Mouse (Mus musculus) CH12.LX (cell line): Measurements from ENCODE around the gene Rbm18. TPM values are rescaled to one million over a fixed set of nuclear protein-coding genes. Genes with fewer than 3 reads are reported as not detected.

Source experiments
- DNase-seq: peaks from one replicate; pipeline ENCODE4 v3.0.0-alpha.2; 2013; ENCODE audit errors: extremely low read depth
- H3K27ac ChIP-seq: 2 replicates; pipeline ENCODE4 v1.5.1; 2012; ENCODE audit warnings: low read depth, mild to moderate bottlenecking, control low read depth, moderate library complexity; ENCODE audit not compliant: insufficient read depth
- H3K27me3 ChIP-seq: replicated peaks from 2 replicates; pipeline ENCODE3; 2012; ENCODE audit warnings: inconsistent platforms
- H3K36me3 ChIP-seq, 2 experiments: replicated peaks in 1 of 2; 2 replicates each; pipeline versions ENCODE3 to v1.6.1; 2012; ENCODE audit warnings: inconsistent platforms in 1 of 2, low read length in 1 of 2, mild to moderate bottlenecking in 1 of 2, mixed read lengths in 1 of 2, moderate library complexity in 1 of 2; ENCODE audit not compliant: control insufficient read depth in 1 of 2, insufficient read depth in 1 of 2
- H3K4me1 ChIP-seq, 2 experiments: 2 replicates each; pipeline ENCODE4 v1.6.1; 2012; ENCODE audit warnings: inconsistent platforms in 1 of 2, moderate library complexity in 1 of 2; ENCODE audit not compliant: insufficient read depth in 2 of 2, control insufficient read depth in 1 of 2
- H3K4me2 ChIP-seq: 2 replicates; pipeline ENCODE4 v1.6.1; 2012; ENCODE audit warnings: low read depth, mild to moderate bottlenecking, control low read depth; ENCODE audit not compliant: poor library complexity, insufficient read depth, severe bottlenecking
- H3K4me3 ChIP-seq, 3 experiments: fragments of 150-350 bp in 1 of 3; sonication (generic) in 1 of 3; replicated peaks in 1 of 3; 2 replicates each; pipeline versions ENCODE3 to v1.5.1; 2011 to 2012; ENCODE audit warnings: low read depth in 2 of 3, low read length in 2 of 3, mild to moderate bottlenecking in 2 of 3, moderate library complexity in 2 of 3, control low read depth in 1 of 3, improper control_type of control experiment in 1 of 3, inconsistent platforms in 1 of 3, mixed read lengths in 1 of 3; ENCODE audit not compliant: poor library complexity in 1 of 3
- H3K79me2 ChIP-seq: replicated peaks from 2 replicates; pipeline ENCODE4 v1.6.1; 2012; ENCODE audit warnings: mild to moderate bottlenecking, moderate library complexity; ENCODE audit not compliant: control insufficient read depth, poor library complexity, insufficient read depth, severe bottlenecking; ENCODE audit errors: extremely low read depth
- H3K9ac ChIP-seq: 2 replicates; pipeline ENCODE4 v1.6.1; 2012; ENCODE audit warnings: low read depth, mild to moderate bottlenecking, control low read depth, moderate library complexity; ENCODE audit not compliant: insufficient read depth
- H3K9me3 ChIP-seq: replicated peaks from 2 replicates; pipeline ENCODE3; 2012; ENCODE audit warnings: low read length, inconsistent platforms, mixed read lengths
- BHLHE40 ChIP-seq: IDR thresholded peaks from 2 replicates; pipeline ENCODE4 v1.6.1; 2011; ENCODE audit warnings: mild to moderate bottlenecking, low read depth, low read length, improper control_type of control experiment
- CTCF ChIP-seq, 2 experiments: IDR thresholded peaks in 1 of 2; conservative IDR thresholded peaks in 1 of 2; 2 replicates each; pipeline ENCODE4 v1.5.1; 2011 to 2012; ENCODE audit warnings: low read depth in 2 of 2, low read length in 2 of 2, improper control_type of control experiment in 1 of 2, inconsistent platforms in 1 of 2, mild to moderate bottlenecking in 1 of 2, moderate library complexity in 1 of 2
- ELF1 ChIP-seq: IDR thresholded peaks from 2 replicates; pipeline ENCODE4 v1.6.1; 2014; ENCODE audit warnings: low read depth, mild to moderate bottlenecking, inconsistent platforms, low read length, improper control_type of control experiment
- EP300 ChIP-seq: IDR thresholded peaks from 2 replicates; pipeline ENCODE4 v1.6.1; 2011; ENCODE audit warnings: low read length, improper control_type of control experiment
- JUN ChIP-seq: IDR thresholded peaks from 2 replicates; pipeline ENCODE4 v1.6.1; 2011; ENCODE audit warnings: low read depth, mild to moderate bottlenecking, low read length, improper control_type of control experiment, moderate library complexity; ENCODE audit not compliant: insufficient read depth
- KAT2A ChIP-seq: IDR thresholded peaks from 2 replicates; pipeline ENCODE4 v1.6.1; 2012; ENCODE audit warnings: low read length, improper control_type of control experiment, inconsistent platforms; ENCODE audit not compliant: insufficient replicate concordance
- MAFK ChIP-seq: IDR thresholded peaks from 2 replicates; pipeline ENCODE4 v1.6.1; 2011; ENCODE audit warnings: low read length, improper control_type of control experiment; ENCODE audit not compliant: insufficient replicate concordance
- MAX ChIP-seq: IDR thresholded peaks from 2 replicates; pipeline ENCODE4 v1.6.1; 2011; ENCODE audit warnings: low read length, improper control_type of control experiment
- NRF1 ChIP-seq: IDR thresholded peaks from 2 replicates; pipeline ENCODE4 v1.6.1; 2014; ENCODE audit warnings: low read depth, mild to moderate bottlenecking, inconsistent platforms, low read length, improper control_type of control experiment, moderate library complexity
- POLR2A ChIP-seq: IDR thresholded peaks from 2 replicates; pipeline ENCODE4 v1.6.1; 2011; ENCODE audit warnings: low read depth, mild to moderate bottlenecking, improper control_type of control experiment, low read length
- RAD21 ChIP-seq: IDR thresholded peaks from 2 replicates; pipeline ENCODE4 v1.6.1; 2011; ENCODE audit warnings: low read depth, mild to moderate bottlenecking, low read length, improper control_type of control experiment, moderate library complexity
- RCOR1 ChIP-seq: conservative IDR thresholded peaks from 2 replicates; pipeline ENCODE4 v1.6.1; 2012; ENCODE audit warnings: low read depth, mild to moderate bottlenecking, inconsistent platforms, low read length, improper control_type of control experiment
- SIN3A ChIP-seq: IDR thresholded peaks from 2 replicates; pipeline ENCODE4 v1.6.1; 2012; ENCODE audit warnings: low read length, improper control_type of control experiment, inconsistent platforms
- ZKSCAN1 ChIP-seq: IDR thresholded peaks from 2 replicates; pipeline ENCODE4 v1.6.1; 2012; ENCODE audit warnings: low read depth, inconsistent platforms, low read length, improper control_type of control experiment, borderline replicate concordance
- ZNF384 ChIP-seq: IDR thresholded peaks from 2 replicates; pipeline ENCODE4 v1.6.1; 2012; ENCODE audit warnings: low read depth, low read length, improper control_type of control experiment, inconsistent platforms
- dilution Hi-C: fragments of 300-500 bp; cut with MboI; formaldehyde crosslinking; loops from 2 replicates; pipeline ENCODE4 v1.14.3; 2020; ENCODE audit warnings: low sequenced_read_pairs; ENCODE audit not compliant: extremely low pct_unique_long_range_greater_than_20kb, extremely low pct_ligation_motif_present
- in situ Hi-C: fragments of 300-500 bp; cut with MboI; formaldehyde crosslinking; loops from 3 replicates; pipeline ENCODE4 v1.14.3; 2019; ENCODE audit warnings: low sequenced_read_pairs, low pct_ligation_motif_present, low pct_unique_long_range_greater_than_20kb, mixed read lengths
- polyA plus RNA-seq: library from polyadenylated mRNA; unstranded; fragments of >175 nt; gene quantifications from 2 replicates; pipeline ENCODE4 v1.2.1, GENCODE M21; 2012; ENCODE audit warnings: low read depth; ENCODE audit not compliant: insufficient read length
- total RNA-seq, 2 experiments: library from RNA; depleted of rRNA; stranded (reverse); fragments of 300-350 nt in 1 of 2; fragments of >200 nt in 1 of 2; gene quantifications; 2 replicates each; pipeline ENCODE4 v1.2.3; 2012 to 2014

Gene Rbm18
- total and polyA plus RNA-seq, 3 experiments = 12.4 to 26.3 (median 14.9) TPM

GRCm38 (mm10) chr2:36075210-36075609, 61.4 kb downstream of the Rbm18 start:
- Histone ChIP-seq H3K79me2 (no peaks in the 10 kb centered on the region), H3K27ac (no peak overlapping the region), H3K4me1 (no peaks in the 10 kb centered on the region; a peak in 1 of 4 replicates)
- DNase-seq = no peak
- TF ChIP-seq ZNF384 = no peak
- no peak for TF ChIP-seq POLR2A
- TF ChIP-seq SIN3A = no peak
- TF ChIP-seq, all 38 proteins: peak for 0
- in situ Hi-C loops = no loop called here
- no peaks in the 10 kb centered on the region for H3K36me3 ChIP-seq
- H3K27me3 ChIP-seq = peaks cover 17% of the 10 kb centered on the region
- no peak overlapping the region for H3K4me3 ChIP-seq
- no peak overlapping the region; the same call in 1 of the 2 replicates for H3K4me2 ChIP-seq
- no peak overlapping the region for H3K9ac ChIP-seq
- H3K9me3 ChIP-seq = no peaks in the 10 kb centered on the region
- dilution Hi-C loops = no loop called here

- H3K9ac ChIP-seq = no peak overlapping the region
- no peak for DNase-seq
- in situ Hi-C loops (no loop called here), dilution Hi-C loops (no loop called here)
- no peaks in the 10 kb centered on the region for H3K9me3 ChIP-seq
- H3K4me1 ChIP-seq = no peaks in the 10 kb centered on the region; a peak in 1 of 4 replicates
- H3K4me2 ChIP-seq = no peak overlapping the region
- peaks cover 11% of the 10 kb centered on the region for H3K27me3 ChIP-seq
- no peak overlapping the region for H3K27ac ChIP-seq
- no peaks in the 10 kb centered on the region for H3K79me2 ChIP-seq
- TF ChIP-seq ZNF384 (no peak), JUN (no peak), KAT2A (no peak), NRF1 (no peak), ZKSCAN1 (no peak), MAX (no peak), EP300 (no peak), RCOR1 (no peak), MAFK (no peak), RAD21 (no peak), ELF1 (no peak), BHLHE40 (no peak), CTCF (conservative IDR thresholded peaks at IDR 0.05 in 1 of 2, IDR thresholded peaks at IDR 0.05 in 1 of 2; ENCODE audit: low read depth in 2 of 2, low read length in 2 of 2) (no peak)
- H3K36me3 ChIP-seq = no peaks in the 10 kb centered on the region
- H3K4me3 ChIP-seq = no peak overlapping the region
Measured at GRCm38 (mm10) chr2:36073781-36074180, 62.8 kb downstream of the Rbm18 start.
